Mouse (Mus musculus): ENCODE measurements around the gene Sowaha.

Gene Sowaha

DNA sequence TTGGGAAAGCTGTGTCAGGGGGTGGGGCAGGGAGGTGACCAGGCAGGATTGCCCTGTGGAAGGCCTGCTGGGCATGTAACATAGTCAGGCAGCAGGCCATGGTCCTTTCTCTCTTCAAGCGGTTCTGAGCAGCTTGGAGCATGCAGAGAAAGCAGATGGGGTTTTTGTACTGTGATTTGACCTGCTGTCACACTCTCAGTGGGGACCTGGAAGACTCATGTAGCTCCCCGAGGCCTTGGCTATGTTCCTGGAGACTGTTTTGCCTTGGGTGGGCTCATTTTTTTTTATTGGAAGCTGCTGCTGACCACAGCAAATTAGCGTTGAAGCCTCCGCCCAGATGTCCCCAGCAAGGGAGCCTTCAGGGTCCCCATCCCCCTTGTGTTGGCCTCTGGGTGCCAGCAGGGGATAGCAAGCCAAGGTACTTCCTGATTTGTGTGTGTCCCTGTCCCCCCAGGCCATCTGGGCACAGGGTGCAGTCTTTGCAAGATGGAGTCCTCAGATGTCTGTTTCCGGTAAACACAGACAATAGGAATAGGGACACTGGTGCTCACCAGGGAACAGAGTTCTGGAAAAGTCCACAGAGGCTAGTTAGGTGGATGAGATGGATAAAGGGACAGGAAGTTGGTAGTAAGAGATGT lies 25.1 kb upstream of the Sowaha start:
- DNase-seq: peak; percentile 89 to 95

DNA sequence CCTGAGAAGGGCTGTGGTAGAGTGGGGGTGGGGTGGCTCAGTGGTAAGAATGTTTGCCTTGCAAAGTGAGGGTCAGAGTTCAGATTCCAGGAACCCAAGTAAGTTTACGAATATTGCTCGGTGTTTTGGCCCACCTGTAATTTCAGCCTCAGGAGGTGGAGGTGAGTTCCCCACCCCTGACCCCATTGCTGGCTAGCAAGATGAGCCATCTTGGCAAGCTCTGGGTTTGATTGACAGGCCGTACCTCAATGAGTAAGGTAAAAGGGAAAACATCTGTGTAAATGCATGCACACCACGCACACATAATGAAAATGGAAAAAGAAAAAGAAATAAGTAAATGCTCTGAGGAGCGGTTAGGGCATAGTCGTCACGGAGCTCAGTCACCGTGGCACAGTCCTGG lies 24.3 kb upstream of the Sowaha start:
- DNase-seq: no peak

DNA sequence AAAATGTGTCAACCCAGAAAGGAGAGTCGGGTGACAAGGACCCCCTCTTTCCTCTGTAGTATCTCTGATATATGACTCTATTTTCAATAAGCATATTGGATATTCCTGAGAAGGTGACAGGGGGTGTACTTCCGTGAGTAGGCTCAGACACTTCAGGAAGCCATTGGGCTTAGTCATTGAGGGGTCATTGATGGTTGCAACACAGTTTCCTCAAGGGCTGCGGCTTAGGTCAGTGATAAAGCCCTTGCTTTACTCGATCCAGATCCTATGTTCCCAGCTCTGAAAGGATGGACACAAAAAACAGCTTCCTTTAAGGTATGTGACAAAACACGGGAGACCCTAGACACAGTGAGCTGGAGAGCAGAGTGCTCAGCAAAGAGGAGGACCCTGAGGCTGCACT lies 23.7 kb upstream of the Sowaha start:
- DNase-seq: no peak

DNA sequence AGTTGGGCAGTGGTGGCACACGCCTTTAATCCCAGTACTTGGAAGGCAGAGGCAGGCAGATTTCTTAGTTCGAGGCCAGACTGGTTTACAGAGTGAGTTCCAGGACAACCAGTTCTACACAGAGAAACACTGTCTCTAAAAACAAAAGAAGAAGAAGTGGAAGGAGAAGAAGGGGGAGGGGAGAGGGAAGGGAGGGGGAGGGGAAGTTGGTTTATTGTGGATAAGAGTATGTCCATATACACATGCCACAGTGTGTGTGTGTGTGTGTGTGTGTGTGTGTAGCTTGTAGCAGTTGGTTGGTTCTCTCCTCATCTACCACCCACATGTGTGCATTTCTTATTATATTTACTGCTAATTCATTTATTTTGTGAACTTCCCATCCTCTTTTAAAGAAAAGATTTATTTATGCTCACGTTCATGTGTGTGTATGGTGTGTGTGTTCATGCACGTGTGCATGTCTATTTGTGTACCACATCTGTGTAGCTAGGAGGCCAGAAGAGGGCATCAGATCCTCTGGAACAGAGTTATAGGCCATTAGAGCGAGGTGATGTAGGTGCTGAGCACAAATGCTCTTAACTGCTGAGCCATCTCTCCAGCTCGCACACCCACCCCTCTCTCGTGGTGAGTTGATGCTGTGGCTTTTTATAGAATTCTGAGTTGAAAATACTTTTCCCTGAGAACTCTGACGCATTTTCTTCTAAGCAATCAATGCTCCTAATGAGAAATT lies 22.1 kb upstream of the Sowaha start:
- no peak for DNase-seq

DNA sequence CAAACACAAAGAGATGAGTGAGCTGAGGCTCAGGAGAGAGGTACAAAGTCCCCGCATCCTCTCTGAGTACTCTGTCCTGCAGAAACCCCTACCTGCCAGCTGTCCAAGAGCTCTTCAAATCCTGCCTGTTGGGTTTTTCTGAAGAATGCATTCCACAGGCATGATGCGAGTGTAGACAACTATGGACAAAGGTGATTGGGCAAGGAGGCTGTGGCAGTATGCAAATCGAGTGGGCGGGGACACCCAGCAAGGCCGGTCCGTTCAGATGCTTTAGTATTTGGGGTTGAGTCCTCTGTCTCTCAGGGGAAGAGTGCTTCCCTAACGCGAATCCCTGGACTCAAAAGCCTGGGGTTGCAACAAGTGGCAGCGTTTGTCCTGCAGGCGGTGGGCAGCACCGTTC lies 20.5 kb upstream of the Sowaha start:
- no peak for DNase-seq

DNA sequence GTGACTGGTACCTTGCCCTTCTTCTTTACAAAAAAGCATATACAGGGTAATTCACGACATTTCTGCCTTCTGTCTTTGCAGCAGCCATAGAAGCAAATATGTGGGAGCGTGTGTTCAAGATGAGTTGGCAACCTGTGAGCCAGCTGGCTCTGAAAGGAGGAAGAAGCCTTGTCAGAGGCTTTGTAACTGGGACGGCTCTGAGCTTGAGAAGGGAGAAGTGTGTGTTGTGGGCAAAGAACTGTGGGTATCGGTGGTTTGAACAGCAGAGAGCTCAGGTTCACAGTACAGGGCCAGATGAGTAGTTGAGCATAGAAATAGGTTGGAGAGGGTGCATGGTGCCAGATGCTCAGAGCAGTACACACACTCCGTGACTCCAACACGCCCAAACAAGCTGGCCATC lies 16.9 kb upstream of the Sowaha start:
- DNase-seq: peak; percentile 29 to 35

DNA sequence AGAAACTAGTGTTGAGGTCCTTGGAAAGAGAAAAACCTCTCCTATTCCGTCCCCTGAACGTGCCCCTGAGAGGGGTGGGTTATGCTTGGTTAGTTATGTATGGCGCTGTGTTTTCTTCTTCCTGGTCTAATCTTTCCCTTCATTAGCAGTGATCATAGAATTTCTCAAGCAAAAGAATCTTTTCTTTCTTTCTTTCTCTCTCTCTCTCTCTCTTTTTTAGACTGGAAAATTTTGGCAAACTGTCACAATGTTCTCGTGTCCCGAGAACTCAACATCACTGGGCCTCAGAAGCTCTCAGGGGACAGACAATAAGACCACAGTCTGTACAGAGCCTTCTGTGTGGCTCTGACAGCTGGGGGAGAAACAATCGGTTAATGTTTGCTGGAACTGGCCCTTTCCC lies 15.3 kb upstream of the Sowaha start:
- DNase-seq: no peak

DNA sequence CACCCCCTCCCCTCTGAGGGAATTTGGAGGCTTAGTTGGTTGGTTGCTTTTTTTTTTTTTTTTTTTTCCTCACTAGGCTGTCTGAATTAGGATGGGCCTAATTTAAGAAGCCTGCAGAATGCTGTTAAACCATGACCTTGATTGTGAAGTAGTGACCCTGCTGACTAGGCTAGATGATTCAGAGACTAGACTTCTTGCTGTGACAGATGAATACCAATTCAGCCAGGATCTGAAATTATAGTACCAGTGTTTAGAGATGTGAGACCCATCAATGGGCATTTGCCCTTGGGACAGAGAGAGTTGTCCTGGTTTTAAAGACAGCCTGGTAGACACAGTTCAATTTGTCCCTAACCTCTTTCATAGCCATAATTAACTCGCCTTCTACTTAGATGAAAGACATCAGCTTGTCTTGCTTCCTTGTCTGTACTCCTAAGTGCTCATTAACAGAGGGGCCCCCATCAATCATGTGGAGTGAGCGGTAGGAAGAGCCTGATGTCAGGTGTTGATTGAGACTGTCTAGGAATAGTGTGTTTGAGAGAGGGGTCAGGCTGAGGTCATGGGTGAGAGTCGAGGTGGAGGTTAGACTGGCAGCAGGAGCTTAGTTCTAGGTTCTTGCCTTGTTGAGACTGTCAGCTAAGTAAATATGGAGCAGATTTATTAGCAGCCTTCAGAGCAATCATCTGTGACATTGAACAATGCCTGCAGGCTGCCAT lies 13.3 kb upstream of the Sowaha start:
- no peak for DNase-seq

DNA sequence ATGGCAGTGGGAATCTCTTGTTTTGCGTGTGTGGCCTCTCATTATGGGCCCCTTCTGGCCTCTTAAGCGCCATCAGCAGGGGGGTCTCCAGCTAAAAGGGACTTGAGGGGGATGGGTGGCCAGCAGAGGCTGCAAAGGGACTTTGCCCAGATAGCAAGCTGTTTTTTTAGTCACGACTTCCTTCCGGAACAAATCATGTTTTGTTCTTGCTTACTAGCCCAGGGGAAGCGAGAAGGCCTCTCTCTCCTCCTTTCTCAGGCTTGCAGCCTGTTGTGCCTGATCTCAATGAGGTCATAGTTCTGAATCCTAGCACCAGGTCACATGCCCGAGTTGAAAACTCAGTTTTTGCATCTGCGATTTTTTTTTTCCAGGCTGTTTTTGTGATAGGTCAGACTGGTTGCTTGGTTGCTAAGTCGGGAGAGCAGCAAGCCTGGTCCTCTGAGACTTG lies 11.9 kb upstream of the Sowaha start:
- no peak for DNase-seq

DNA sequence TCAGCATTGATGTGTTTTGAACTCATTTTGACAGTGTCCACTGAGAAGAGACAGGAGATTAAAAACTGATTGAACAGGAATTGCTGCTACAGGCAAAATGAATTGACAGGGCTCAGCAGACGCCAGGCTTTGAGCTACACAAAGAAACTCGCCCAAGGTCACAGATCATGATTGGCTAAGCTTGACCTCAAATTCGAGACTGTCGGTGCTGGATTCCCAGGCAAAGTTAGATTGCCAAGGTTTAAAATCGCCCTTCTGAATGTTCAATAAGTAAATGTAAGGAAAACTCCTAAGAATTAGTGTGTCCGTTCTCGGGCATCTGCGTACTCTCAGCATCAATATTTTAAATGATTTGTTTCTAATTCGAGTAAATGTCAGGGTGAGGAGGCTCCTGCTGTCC lies 9.3 kb upstream of the Sowaha start:
- DNase-seq: no peak

DNA sequence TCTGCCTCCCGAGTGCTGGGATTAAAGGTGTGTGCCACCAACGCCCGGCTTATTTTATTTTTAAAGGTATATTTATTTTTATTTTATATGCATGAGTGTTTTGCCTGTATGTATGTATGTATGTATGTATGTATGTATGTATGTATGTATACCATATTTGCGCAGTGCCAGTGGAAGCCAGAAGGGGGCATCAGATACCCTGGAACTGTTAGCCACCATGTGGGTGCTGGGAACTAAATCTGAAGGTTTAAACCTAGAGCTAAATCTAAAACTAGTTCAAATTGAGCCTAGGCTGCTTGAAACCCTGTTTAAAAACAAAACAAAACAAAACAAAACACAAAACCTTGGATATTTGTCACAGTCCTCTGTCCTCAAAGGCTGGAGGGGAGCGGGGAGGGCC lies 8.9 kb upstream of the Sowaha start:
- DNase-seq: no peak

DNA sequence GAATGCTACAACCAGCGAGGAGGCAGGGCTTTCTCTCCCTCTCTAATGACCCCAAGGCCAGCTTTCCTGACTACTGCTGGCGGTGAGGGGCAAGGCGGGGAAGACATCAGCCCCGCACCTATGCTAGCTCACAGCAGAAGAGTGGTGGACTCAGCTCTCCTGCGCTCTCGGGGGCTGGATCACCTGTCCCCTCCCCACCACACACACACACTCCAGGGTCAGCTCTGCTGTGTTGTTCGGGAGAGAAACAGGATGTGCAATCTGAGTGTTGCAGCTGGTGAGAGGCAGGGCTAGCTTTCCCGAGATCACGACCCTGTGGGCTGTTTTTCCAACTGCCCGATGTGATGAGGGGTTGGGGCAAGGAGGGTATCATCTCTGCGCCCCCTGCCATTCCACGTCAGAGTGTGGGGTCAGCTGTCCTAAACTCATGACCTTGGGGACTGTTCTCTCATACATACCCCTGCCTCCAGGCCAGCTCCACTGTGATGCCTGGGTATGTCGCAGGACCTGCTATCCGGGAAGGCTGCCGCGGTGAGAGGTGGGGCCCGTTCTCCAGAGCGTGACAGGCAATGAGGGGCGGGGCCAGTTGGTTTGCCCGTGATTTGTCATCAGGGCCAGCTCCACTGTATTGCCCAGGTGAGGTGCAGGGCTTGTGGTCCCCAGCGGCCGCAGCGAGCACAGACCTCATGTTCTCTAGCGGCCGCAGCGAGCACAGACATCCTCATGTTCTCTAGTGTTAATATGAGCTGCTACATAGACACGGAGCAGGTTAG lies 6.9 kb upstream of the Sowaha start:
- DNase-seq: peak; percentile 78 to 83

DNA sequence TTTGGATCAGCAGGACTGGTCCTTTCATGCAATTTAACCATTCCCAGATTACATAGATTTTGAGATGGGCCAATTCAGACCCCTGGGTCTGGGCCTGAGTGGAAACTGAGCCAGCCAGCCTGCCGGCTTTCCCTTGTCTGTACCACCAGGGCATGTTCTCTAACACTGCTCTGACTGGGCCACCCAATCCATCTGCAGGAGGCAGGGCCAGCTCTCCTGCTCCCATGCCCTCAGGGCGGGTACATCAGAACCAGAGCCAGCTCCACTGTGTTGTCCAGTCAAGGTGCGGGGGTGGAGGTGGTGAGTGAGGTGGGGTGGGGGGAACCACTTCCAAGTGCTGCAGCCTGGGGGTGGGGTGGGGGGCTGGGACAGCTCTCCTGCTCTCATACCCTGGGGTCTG lies 6.3 kb upstream of the Sowaha start:
- peak in 1 of 2 experiments; percentile 21 for DNase-seq

DNA sequence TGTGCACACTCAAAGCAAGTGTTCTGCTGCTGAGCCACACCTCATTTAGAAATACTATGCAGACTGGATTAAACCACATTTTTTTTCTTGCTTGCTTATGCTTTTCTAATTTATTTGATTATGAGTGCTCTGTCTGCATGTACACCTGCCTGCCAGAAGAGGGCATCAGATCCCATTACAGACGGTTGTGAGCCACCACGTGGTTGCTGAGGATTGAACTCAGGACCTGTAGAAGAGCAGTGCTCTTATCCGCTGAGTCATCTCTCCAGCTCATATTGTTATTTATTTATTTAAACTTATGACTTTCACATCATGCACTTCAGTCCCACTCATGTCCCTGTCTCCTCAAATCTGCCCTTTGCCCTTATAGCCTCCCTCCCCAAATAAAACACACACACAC lies 5.6 kb upstream of the Sowaha start:
- DNase-seq: no peak

DNA sequence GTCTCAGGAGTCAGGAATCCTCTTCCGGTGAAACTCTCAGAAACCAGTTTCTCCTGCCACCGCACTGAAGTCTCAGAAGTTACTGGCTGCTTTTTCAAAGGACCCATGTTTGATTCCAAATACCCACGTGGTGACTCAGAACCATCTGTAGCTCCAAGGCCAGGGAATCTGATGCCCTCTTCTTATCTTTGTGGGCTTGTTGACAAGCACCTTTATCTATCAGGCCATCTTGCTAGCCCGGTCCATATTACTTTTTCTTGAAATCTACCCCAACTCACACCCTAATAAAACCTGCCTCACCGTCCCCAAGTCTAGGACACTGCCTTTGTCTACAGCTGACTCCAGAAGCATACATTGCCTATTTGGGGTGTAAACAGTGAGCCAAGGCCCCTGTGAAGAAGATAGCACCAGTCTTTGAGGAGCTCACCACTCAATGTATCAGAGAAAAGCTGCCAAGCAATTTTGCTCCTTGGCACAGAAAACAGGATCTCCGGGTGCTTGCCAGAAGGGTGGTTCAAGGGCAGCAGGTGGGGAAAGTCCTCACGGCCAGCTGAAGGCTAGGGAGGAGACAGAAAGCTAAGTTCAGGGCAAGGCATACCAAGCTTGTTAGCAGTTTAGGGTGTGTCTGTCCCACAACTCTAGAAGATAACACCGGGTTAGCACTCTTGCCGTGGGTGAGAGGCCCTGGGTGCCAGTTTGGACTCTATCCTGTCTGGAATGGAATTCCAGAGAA lies 3.3 kb upstream of the Sowaha start:
- peak; percentile 49 to 57 for DNase-seq

DNA sequence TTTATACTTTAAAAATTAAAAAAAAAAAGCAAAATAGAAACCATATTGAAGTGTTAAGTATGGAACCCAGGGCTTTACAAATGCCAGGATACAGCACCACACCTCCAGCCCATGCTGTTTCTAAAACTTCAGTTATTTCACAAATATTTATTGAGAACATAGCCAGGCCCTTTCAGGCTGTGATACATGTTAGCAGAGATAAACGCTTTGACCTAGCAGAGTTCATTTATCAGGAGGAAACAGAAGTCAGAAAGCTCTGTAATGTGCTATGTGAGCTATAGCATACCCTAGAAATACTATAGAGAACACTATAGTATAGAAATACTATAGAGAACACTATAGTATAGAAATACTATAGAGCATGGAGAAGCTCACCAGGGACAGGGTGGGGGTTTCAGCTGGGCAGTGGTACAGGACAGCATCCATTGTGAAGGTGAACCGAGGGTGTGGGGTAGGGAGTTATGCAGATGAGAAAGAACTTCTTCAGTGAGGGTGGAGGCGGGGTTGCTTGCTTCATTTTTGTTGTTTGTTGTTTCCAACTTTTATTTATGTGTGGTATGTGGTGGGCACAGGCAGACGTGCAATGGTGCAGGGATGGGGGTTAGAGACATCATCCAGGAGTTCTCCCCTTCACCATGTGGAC lies 1.1 kb upstream of the Sowaha start:
- no peak for DNase-seq

DNA sequence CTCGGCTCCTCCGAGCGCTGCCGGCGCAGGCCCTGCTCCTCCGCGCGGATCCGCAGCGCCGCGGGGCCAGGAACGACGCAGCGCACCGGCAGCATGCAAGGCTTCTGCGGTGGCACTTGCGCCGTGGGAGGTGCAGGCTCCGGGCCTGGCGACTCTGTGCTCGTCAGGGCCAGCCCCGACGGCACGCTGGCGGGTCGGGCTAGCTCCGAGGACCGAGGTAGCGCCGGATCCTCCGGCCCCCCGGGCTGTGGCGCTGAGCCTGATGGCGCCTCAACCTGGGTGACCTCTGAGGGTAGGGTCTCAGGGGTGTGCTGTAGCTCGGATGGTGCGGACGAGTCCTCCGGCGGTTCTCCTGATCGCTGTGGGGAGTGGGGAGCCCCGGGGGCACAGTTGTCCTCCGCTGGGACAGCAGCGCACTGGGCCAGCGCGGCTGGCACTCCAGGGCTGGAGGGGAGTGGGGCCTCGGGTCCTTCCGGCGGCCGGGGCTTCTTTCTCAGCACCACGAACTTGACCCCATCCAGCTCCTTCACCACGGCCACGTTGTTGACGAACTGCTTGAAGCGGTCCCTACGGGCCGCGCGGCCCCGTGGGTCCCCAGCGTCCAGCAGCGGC lies 797 bp downstream of the Sowaha start:
- peak; percentile 54 to 59 for DNase-seq

DNA sequence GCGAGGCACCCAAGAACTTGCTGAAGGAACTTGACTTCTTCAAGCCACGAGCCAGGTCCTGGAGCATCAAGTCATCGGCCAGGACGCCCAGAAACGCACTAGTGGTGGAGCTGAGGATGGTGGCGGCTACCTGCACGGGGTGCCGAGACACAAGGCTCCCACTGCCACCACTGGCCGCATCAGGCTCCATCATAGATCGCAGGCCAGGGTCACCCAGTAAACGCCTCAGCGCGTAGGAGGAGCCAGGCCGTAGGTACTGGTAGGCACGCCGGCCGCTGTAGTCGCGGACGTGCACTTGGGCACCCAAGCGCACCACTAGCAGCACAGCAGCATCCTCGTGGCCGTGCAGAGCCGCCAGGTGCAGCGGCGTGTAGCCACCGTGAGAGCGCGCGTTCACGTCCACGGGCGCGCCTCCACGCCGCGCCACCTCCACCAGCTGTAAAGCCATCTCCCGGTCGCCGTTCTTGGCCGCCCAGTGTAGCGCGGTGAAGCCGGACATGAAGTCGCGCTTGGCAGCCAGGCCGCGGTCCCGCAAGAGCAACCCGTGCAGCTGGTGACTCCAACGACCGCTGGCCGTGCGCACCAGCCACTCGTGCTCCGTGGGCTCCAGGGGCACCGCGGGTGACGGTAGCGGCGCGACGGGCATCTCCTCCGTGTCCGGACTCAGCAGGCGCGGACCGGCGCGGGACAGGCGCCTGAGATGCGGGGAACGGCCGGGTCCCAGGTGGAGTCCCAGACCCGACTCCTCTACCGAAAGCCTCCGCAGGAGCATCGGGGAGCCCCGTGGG lies 1.5 kb downstream of the Sowaha start:
- peak; percentile 58 to 60 for DNase-seq

DNA sequence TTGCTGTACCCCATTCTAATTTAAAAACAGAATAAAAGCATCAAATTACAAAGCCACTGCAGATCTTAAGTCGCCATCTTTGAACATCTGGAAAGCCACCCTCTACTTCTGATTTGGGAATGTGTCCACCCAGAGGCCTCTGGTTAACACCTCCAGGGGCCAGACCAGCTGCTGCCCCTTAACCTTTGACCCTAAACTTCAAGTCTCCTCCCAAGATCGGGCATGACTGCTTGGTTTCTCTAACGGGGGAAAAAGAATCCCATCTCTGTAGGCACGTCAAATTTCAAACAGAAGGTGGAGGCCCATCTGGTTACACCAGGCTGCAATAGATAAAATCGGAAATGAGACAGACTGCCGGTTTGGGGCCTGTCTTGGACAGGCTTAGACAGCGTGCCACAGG lies 2.2 kb downstream of the Sowaha start:
- DNase-seq: no peak

DNA sequence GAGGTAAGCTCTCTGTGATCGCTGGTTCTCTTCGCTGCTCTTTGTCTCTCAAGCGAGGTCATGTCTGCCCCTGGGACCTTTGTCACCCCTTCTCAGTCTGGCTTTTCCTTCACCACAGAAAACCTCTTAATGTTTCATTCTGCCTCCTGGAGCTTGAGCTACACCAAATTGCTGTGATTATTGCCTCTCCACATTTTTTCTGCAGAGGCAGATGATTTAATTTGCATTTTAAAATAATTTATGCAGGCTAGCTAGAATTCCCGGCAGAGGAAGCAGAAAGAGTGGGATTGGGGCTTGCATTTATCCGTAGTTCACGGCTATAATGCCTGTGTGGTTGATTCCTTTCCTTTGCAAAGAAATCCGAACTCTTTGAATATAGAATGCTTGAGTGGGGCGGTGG lies 4.5 kb downstream of the Sowaha start:
- DNase-seq: no peak

DNA sequence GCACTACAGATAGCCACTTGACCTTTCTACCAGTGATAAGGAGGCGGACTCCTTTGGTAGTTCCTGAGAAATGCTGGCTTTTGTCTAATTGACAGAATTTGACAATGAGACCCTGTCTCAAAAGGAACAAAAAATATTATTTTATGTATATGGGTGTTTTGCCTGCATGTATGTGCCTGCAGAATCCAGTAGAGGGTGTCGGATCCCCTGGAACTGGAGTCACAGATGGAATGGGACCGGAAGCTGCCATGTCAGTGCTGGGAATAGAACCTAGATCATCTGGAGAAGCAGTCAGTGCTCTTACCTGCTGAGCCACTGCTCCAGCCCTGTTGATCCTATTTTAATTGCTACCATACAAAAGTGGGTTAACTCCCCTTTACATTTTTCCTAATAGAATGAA lies 7.4 kb downstream of the Sowaha start:
- no peak for DNase-seq

Data from cerebellum, postnatal 36 days (tissue).